Mouse (Mus musculus) lung, postnatal 0 days (tissue): Measurements from ENCODE around the gene Pcsk6.

ENCODE experiments used
- CTCF ChIP-seq: IDR thresholded peaks from 2 replicates; pipeline ENCODE4 v1.5.1; 2016; ENCODE audit warnings: antibody characterized with exemption, mild to moderate bottlenecking
- EP300 ChIP-seq: IDR thresholded peaks from 2 replicates; pipeline ENCODE4 v1.6.1; 2016; ENCODE audit warnings: antibody characterized with exemption, mild to moderate bottlenecking, control low read depth

GRCm38 (mm10) chr7:65880666-65881289, 19.2 kb downstream of the Pcsk6 start:
- TF ChIP-seq EP300 (0 out of 2 replicates have a peak, but pooled peaks have one; percentile 9), CTCF (no peak)
